Mouse (Mus musculus): ENCODE measurements at regions not wholly inside any gene's neighbourhood (a gene's known extent, or its start where the extent isn't known, plus 50 kb on each side); places are given as distances from the start of the nearest gene placed in this dataset.

DNA sequence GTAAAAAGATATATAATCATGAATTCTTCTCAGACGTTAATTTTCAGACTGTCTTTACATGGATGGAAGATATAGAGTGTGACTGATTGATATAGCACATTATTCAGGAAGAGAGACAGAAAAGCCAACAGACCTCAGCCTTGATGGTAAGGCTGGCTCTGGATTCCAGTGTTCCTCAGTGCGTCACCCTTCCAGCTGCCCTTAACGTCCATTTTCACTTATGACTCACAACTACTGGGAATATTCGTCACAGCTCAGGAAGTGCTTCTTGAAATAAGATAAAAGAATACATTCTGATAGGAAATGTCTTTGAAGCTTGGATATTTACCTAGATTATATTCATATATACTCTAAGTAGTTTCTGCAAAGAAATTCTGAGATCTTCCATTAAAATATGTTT is 923.8 kb downstream of the Flrt2 start:
- no peak overlapping the region for H3K27ac ChIP-seq (ENCODE audit: low read depth, low read length)
- H3K9me3 ChIP-seq (ENCODE audit: control insufficient read depth, low read length) = no peaks in the 10 kb centered on the region
- 86% methylated on average over 4 of the region's 4 CpGs for whole genome bisulfite sequencing
- no peaks in the 10 kb centered on the region for H3K4me1 ChIP-seq (replicated peaks; ENCODE audit: control insufficient read depth, insufficient read depth, low read length)
- no peaks in the 10 kb centered on the region for H3K27me3 ChIP-seq (ENCODE audit: control insufficient read depth, insufficient read depth, low read length)
- ATAC-seq (ENCODE audit: low FRiP score) = no peak
- H3K9ac ChIP-seq (ENCODE audit: low read depth, low read length) = no peak overlapping the region
- no peak overlapping the region for H3K4me3 ChIP-seq (ENCODE audit: low read depth, low read length)
- H3K36me3 ChIP-seq (ENCODE audit: control insufficient read depth, insufficient read depth, low read length) = no peaks in the 10 kb centered on the region
- H3K4me2 ChIP-seq (replicated peaks; ENCODE audit: low read depth, low read length) = no peak overlapping the region
- DNase-seq (ENCODE audit: low spot score) = no peak

DNA sequence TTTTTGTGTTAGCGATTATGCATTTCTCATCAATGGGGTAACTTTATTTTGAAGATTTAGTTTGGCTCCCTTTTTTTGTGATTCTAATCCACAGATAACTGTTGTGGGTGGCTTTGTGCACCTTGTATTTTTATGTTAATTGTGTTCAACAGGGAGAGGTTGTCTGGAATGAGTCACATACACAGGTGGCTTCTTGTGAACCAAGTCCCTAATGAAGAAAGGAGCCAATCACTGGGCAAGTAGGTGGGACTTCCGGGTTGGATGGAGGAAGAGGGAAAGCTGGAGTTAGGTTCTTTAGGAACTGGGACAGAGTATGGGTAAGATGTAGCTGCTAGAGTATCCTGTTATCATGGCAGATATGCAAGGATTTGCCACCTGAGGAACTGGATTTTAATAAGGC is 925.2 kb downstream of the Flrt2 start:
- H3K4me1 ChIP-seq (replicated peaks; ENCODE audit: control insufficient read depth, insufficient read depth, low read length) = no peaks in the 10 kb centered on the region
- H3K9me3 ChIP-seq (ENCODE audit: control insufficient read depth, low read length) = no peaks in the 10 kb centered on the region
- no peak overlapping the region for H3K9ac ChIP-seq (ENCODE audit: low read depth, low read length)
- DNase-seq (ENCODE audit: low spot score) = no peak
- H3K27ac ChIP-seq (ENCODE audit: low read depth, low read length) = no peak overlapping the region
- 90% methylated on average over 2 of the region's 2 CpGs for WGBS
- no peak for ATAC-seq (ENCODE audit: low FRiP score)
- no peaks in the 10 kb centered on the region for H3K27me3 ChIP-seq (ENCODE audit: control insufficient read depth, insufficient read depth, low read length)
- no peak overlapping the region for H3K4me2 ChIP-seq (replicated peaks; ENCODE audit: low read depth, low read length)
- no peak overlapping the region for H3K4me3 ChIP-seq (ENCODE audit: low read depth, low read length)
- H3K36me3 ChIP-seq (ENCODE audit: control insufficient read depth, insufficient read depth, low read length) = no peaks in the 10 kb centered on the region
